18 mouse cellular contexts compared by ENCODE assay signal in genomic region chr19:35529276-35529675, GRCm38 (mm10).
DNase-seq lines count a peak whose midpoint lies in the region; ATAC-seq lines count a peak whose summit lies in the region.
"Had no signal": no experiment of that assay in that cellular context is flagged by ENCODE, and none has a peak within 500 bp of the region (broad histone marks: within the 10 kb centered on the region; RNA-seq: fewer than 3 reads in every experiment).

No protein-coding gene starts in this region.

- ATAC-seq in frontal cortex, adult (ENCODE audit: low TSS enrichment): peak; percentile 73
- ATAC-seq: activated CD4-positive, CD25-positive, alpha-beta regulatory T cell, adult 4 months; forebrain, embryonic 15.5 days; hindbrain, postnatal 0 days; inflammation-experienced regulatory T-cells, adult 6 months had no signal

- peak; percentile 21 to 27 for DNase-seq in cerebellum, postnatal 10 days
- no peak for DNase-seq in cerebellum, adult 11-12 months
- no peak for DNase-seq in frontal cortex, postnatal 10 days (ENCODE audit: low spot score in 2 of 2)
- peak; percentile 5 to 7 for DNase-seq in left cerebral cortex, adult 9 months (ENCODE audit: low spot score in 2 of 2)
- DNase-seq in left cerebral cortex, adult 11 months (ENCODE audit: low spot score): no peak
- DNase-seq in brain, adult 2 months (ENCODE audit: low read depth, low spot score): peak; percentile 22
- DNase-seq: adrenal gland, adult 8-10 months; adrenal gland, postnatal 25 days; cerebellum, adult 8-10 months; gastrocnemius, postnatal 25 days; heart, adult 2 months; heart, postnatal 14 days; heart, postnatal 4 days had no signal

Comparison
In these comparisons a context has a peak if more than half of its experiments do, and no peak if none do; other contexts are left out.
1. DNase-seq: peak in cerebellum, postnatal 10 days (2 of 2), left cerebral cortex, adult 9 months (2 of 2) and brain, adult 2 months (single experiment); none in cerebellum, adult 11-12 months (single experiment), frontal cortex, postnatal 10 days (0 of 2) and left cerebral cortex, adult 11 months (single experiment).